Mouse (Mus musculus): Measurements from ENCODE around the gene Sart3.

Gene Sart3

GRCm38 (mm10) chr5:113724446-113724845 is 47.9 kb downstream of the Sart3 start, which contains the start of gene 1700069L16Rik:
Gene 1700069L16Rik, minus strand, starts transcription at chr5:113724772.
- DNase-seq (ENCODE audit: low read depth), result peak; percentile 32

GRCm38 (mm10) chr5:113723567-113724237 is 48.6 kb downstream of the Sart3 start:
- DNase-seq (ENCODE audit: low read depth), result no peak

GRCm38 (mm10) chr5:113722224-113723013 is 49.9 kb downstream of the Sart3 start:
- DNase-seq (ENCODE audit: low read depth), result no peak

- no peak for DNase-seq (ENCODE audit: low read depth)
Measured at GRCm38 (mm10) chr5:113719221-113719661, 53.1 kb downstream of the Sart3 start.

- DNase-seq (ENCODE audit: low read depth), result no peak
Measured at GRCm38 (mm10) chr5:113716581-113717388, 55.5 kb downstream of the Sart3 start.

- no peak for DNase-seq (ENCODE audit: low read depth)
Measured at GRCm38 (mm10) chr5:113712861-113713260, 59.4 kb downstream of the Sart3 start.

- DNase-seq (ENCODE audit: low read depth), result no peak
Measured at GRCm38 (mm10) chr5:113703803-113704585, 68.3 kb downstream of the Sart3 start.

- no peak for DNase-seq (ENCODE audit: low read depth)
Measured at GRCm38 (mm10) chr5:113700388-113701023, 71.8 kb downstream of the Sart3 start.

- DNase-seq (ENCODE audit: low read depth), result no peak
Measured at GRCm38 (mm10) chr5:113694415-113694814, 77.9 kb downstream of the Sart3 start.

- DNase-seq (ENCODE audit: low read depth), result no peak
Measured at GRCm38 (mm10) chr5:113694000-113694399, 78.3 kb downstream of the Sart3 start.

GRCm38 (mm10) chr5:113693196-113693755 is 79.0 kb downstream of the Sart3 start:
- no peak for DNase-seq (ENCODE audit: low read depth)
